Mouse (Mus musculus) thymus, postnatal 36 days (tissue): ENCODE results near the gene Htt.
A peak's percentile ranks its signal among the peaks of the same experiment; 100 is the strongest.

Source experiments
- DNase-seq, 2 experiments: peaks; one replicate each; pipeline ENCODE4 v3.0.0; 2022; ENCODE audit warnings: mixed read lengths in 2 of 2

The Htt gene

GRCm38 (mm10) chr5:34896697-34897453, 135.3 kb downstream of the Htt start:
- no peak for DNase-seq

- no peak for DNase-seq
These were observed 138.4 kb downstream of the Htt start for GRCm38 (mm10) chr5:34899787-34900469.

- no peak for DNase-seq
These were observed 140.8 kb downstream of the Htt start for GRCm38 (mm10) chr5:34902371-34902770.

DNA sequence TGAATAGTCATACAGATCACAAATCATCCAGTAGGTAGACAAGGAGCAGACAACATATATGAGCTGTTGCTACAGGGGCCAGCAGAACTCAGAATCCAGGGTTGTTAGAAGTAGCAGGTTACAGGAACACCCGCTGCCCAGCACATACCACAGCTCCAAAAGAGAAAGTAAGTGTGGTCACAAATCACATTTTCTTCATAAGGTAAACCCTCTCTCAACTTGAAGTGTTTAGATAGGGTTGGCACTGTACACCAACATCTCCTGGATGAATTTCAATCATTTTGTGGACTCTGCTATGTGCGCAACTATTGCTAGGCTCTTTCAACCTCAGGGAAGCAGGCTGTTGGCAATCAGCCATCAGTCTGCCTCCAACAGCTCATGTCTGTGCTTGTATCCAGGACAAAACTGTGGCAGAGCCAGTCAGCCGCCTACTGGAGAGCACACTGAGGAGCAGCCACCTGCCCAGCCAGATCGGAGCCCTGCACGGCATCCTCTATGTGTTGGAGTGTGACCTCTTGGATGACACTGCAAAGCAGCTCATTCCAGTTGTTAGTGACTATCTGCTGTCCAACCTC, 141.4 kb downstream of the Htt start:
- DNase-seq: no peak

DNA sequence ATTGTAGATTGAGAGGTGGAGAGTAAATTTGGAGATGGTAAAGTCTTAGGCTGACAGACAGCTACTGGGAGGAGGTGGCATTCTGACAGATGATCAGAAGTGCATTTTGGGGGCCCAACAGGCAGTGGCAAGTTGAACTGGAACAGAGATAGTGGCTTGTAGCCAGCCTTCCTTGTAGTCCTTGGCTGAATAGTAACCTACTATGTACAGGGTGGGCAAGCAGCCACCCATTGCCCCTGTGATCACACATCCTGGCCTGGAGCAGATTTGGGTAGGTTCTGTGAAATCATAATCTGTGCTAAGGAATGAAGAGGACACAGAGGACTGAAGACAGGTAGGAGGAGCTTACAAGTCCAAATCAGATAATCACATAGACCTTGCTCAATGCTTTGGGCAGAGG, 142.9 kb downstream of the Htt start:
- no peak for DNase-seq

GRCm38 (mm10) chr5:34907230-34907629, 145.7 kb downstream of the Htt start:
- no peak for DNase-seq

- DNase-seq: peak; percentile 56 to 74
These were observed 146.6 kb downstream of the Htt start, which contains the start of gene Msantd1 for GRCm38 (mm10) chr5:34907910-34908725. Gene Msantd1, plus strand, starts transcription at chr5:34908012.

GRCm38 (mm10) chr5:34908726-34909633, 147.4 kb downstream of the Htt start:
- peak in 1 of 2 experiments; percentile 72 for DNase-seq

- DNase-seq: no peak
These were observed 148.3 kb downstream of the Htt start for GRCm38 (mm10) chr5:34909634-34910503.

DNA sequence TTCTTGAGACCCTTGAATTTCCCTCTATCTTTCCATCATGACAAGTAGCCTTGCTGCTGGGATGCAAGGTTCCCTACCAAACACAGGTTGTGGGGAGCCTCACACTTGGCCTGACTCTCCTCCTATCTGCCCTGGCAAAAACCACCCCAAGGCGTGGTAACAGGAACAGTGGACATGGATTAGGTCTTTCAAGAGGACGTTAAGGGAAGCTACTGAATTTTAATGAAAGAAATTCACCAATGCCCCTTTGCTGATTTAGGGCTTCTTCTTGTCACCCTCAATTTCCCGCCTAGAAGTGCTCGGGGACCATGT, 148.9 kb downstream of the Htt start:
- no peak for DNase-seq

DNA sequence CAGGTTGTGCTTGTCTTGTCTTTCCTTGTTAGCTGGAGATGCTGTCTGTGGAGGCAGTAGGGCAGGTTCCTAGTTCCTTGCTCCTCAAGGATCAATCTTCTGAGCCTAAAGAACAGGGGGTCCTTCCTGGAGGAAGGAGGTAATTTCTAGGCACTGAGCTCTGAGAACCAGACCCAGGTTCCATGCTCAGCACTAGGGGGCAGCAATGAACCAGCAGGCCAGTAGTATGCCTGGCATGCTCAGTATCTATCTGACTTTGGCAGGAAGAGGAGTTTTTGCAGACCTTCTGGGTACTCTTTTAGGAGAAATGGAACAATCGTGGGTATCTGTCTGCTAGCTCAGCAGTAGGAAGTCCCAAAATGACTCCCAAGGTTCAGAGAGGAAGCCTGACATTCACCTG, 154.3 kb downstream of the Htt start:
- DNase-seq: peak; percentile 70 to 72

DNA sequence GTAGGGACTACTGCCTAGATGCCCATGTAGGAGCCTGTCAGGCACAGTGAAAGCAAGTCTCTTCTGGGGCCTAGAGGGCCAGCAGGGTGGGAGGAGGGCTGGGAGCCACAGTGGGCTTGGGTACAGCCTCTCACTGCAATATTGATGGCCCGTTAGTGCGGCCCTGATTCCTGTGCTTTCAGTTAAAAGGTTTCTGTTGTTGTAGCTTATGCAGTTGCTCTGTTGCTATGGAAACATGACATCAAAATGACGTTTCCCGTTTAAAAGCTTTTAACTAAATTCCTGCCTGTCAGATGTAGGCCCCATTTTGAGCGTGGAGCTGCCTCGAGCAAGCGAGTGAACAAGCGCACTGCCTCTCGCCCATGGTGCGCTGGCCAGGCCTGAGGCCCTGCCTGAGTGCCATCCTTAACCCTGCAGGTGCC, 155.7 kb downstream of the Htt start:
- no peak for DNase-seq

DNA sequence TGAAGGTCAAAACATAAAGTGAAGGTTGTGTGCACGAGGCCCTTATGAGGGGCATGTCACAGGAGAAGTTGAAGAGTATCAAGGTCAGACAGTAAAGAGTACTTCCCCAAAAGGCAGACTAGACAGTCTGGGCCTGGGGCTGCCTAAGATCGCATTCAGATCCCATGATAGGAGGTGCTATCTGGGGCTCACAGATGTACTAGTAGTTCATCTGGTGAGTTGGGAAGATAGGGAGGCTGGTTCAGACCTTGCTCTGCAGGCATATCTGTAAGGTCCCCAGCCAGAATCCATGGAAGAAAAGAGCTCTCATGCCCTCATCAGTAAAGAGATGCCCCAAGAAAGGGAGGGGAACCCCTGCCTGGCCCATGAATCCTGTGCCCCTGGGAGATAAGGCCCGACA, 157.2 kb downstream of the Htt start:
- DNase-seq: no peak

DNA sequence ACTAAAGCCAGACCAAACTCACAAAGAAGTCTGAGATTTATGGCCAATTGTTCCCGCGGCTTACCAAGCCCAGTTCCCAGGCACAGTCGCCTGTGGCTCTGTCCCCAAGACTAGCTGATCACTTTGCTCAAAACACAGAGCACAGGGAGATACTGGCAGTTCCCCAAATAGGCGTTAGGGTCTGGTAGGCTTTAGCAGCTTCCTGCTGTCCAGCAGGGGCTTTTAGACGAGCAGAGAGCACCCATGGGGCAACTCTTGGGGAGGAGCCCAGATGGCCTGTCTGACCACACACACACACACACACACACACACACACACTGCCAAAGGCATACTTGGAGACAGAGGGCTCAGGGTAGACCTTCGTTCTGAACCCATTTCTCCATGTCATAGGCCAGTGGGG, 161.0 kb downstream of the Htt start:
- DNase-seq: no peak

DNA sequence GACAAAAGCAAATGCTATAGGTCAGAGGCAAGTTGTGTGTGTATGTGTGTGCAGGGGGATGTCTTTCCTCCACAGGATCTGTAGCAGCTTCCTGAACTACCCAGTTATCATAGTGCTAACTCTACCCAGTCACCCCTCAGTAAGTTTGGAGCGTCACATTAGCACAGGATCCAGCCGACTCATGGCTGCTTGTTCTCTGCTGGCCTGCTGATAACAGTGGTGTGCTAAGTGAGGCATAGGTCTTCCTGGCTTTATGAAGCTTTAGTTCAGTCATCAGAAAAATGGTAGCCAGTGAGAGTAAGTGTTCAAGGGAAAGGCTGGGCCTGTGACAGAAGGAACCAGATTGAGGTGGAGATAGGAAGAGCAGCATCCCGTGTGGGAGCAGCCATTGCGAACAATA, 162.4 kb downstream of the Htt start:
- no peak for DNase-seq

GRCm38 (mm10) chr5:34924519-34924918, 163.0 kb downstream of the Htt start:
- no peak for DNase-seq

GRCm38 (mm10) chr5:34927648-34928047, 166.1 kb downstream of the Htt start:
- no peak for DNase-seq

DNA sequence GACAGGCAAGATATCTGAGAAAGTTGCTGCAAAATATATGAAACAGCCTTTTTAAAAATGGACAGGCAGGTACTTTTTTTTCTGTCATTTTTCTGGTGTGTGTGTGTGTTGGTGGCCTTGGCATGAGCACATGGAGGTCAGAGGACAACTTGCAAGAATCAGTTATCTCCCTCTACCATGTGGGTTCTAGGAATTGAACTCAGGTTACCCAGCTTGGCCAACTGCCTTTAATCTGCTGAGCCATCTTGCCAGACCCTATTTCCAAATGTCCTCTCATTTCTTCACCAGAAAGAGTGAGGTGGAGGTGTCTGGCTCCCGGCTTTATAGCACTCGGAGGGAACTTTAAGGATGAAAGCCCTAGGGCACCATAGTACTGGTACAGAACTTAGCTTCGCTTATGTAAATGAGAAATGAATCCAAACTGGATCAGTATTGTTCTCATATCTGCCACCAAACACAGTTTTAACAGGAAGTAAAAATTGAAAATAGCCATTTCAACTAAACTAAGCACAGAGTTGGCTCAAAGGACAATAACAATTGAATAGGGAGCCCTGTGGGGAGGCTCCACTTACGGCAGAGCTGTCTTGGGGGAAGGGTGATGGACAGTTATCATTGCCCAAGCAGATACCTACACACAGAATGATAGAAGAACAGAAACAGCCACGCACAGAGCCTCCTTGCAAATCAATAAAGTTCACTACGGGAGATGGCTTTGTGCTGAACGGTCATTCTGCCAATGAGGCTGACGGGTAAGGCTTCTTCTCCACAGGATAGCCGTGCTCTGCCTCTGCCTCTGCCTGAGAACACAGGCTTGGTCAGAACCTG, 168.8 kb downstream of the Htt start:
- DNase-seq: no peak

DNA sequence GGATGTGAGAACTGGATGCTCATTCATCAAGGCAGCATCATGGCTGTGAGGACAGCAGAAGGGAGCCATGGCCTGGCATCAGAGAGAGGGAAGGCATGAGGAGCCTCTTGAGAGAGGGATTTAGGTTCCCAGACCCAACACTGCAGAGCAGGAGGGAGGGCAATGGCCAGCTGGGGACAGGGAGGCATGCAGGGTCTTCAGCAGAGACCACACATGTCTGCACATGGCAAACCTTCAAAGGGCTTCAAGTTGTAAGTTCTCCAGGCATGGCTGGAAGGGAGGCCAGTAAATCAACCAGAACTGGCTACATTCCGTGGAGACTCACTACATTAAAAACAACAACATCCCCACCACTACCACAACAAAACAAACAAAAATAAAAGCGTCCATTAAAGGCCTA, 169.6 kb downstream of the Htt start:
- DNase-seq: no peak
